Mouse (Mus musculus) spleen, postnatal 14 days (tissue): ENCODE data around the gene Map3k1.
"Not testable (repeated sequence)": the region's sequence is repeated elsewhere in the genome, so short reads cannot be mapped to it uniquely, and the experiment has no call there.

Experiments used
- DNase-seq, 2 experiments: peaks; one replicate each; pipeline ENCODE4 v3.0.0; 2021 to 2022; ENCODE audit warnings: low spot score in 2 of 2

The Map3k1 gene

GRCm38 (mm10) chr13:111741991-111742615 lies 66.7 kb downstream of the Map3k1 start:
- DNase-seq: peak in 1 of 2 experiments; percentile 58

GRCm38 (mm10) chr13:111741204-111741990 lies 67.4 kb downstream of the Map3k1 start:
- no peak for DNase-seq

- DNase-seq: no peak
Measured at GRCm38 (mm10) chr13:111726898-111727297, 81.9 kb downstream of the Map3k1 start.

- peak; percentile 94 to 95 for DNase-seq
Measured at GRCm38 (mm10) chr13:111725165-111726077, 83.4 kb downstream of the Map3k1 start.

- DNase-seq: no peak
Measured at GRCm38 (mm10) chr13:111724811-111725164, 84.0 kb downstream of the Map3k1 start.

GRCm38 (mm10) chr13:111719726-111720125 lies 89.1 kb downstream of the Map3k1 start:
- DNase-seq: no peak

- DNase-seq: no peak
Measured at GRCm38 (mm10) chr13:111710531-111710930, 98.3 kb downstream of the Map3k1 start.

GRCm38 (mm10) chr13:111703952-111704351 lies 104.8 kb downstream of the Map3k1 start:
- not testable (repeated sequence) for DNase-seq

- DNase-seq: no peak
Measured at GRCm38 (mm10) chr13:111703396-111703795, 105.4 kb downstream of the Map3k1 start.
